Mouse (Mus musculus) adrenal gland, postnatal 14 days (tissue): Measurements from ENCODE around the gene Phlpp1. TPM values are rescaled to one million over a fixed set of nuclear protein-coding genes. Genes with fewer than 3 reads are reported as not detected.
"Not testable (repeated sequence)": the region's sequence is repeated elsewhere in the genome, so short reads cannot be mapped to it uniquely, and the experiment has no call there.

Experiments
- DNase-seq: peaks from one replicate; pipeline ENCODE4 v3.0.0; 2021; ENCODE audit warnings: mixed read lengths
- total RNA-seq: library from RNA; stranded (reverse); gene quantifications from 2 replicates; pipeline ENCODE4 v1.2.3, GENCODE M21; 2021

Phlpp1 gene
- total RNA-seq, 1 experiment from 2014 or later, result 19.3 TPM

- peak; percentile 61 for DNase-seq
These were observed 72.7 kb downstream of the Phlpp1 start for GRCm38 (mm10) chr1:106244245-106244644.

GRCm38 (mm10) chr1:106254047-106254446 is 82.5 kb downstream of the Phlpp1 start:
- DNase-seq, result no peak

- DNase-seq, result no peak
These were observed 85.6 kb downstream of the Phlpp1 start for GRCm38 (mm10) chr1:106257176-106257575.

GRCm38 (mm10) chr1:106268028-106268799 is 96.7 kb downstream of the Phlpp1 start:
- DNase-seq, result peak; percentile 69

- DNase-seq, result no peak
These were observed 97.8 kb downstream of the Phlpp1 start for GRCm38 (mm10) chr1:106269337-106269736.

- no peak for DNase-seq
These were observed 101.4 kb downstream of the Phlpp1 start for GRCm38 (mm10) chr1:106272916-106273315.

GRCm38 (mm10) chr1:106273801-106274200 is 102.2 kb downstream of the Phlpp1 start:
- no peak for DNase-seq

GRCm38 (mm10) chr1:106274561-106275001 is 103.0 kb downstream of the Phlpp1 start:
- DNase-seq, result no peak

- DNase-seq, result no peak
These were observed 103.6 kb downstream of the Phlpp1 start for GRCm38 (mm10) chr1:106275142-106275541.

- peak; percentile 29 for DNase-seq
These were observed 104.2 kb downstream of the Phlpp1 start for GRCm38 (mm10) chr1:106275731-106276130.

GRCm38 (mm10) chr1:106276824-106277223 is 105.3 kb downstream of the Phlpp1 start:
- DNase-seq, result no peak

- peak; percentile 22 for DNase-seq
These were observed 105.7 kb downstream of the Phlpp1 start for GRCm38 (mm10) chr1:106277286-106277685.

- no peak for DNase-seq
These were observed 107.1 kb downstream of the Phlpp1 start for GRCm38 (mm10) chr1:106278552-106279060.

GRCm38 (mm10) chr1:106279404-106280123 is 108.0 kb downstream of the Phlpp1 start:
- DNase-seq, result no peak

GRCm38 (mm10) chr1:106280171-106280913 is 108.8 kb downstream of the Phlpp1 start:
- peak; percentile 54 for DNase-seq

GRCm38 (mm10) chr1:106286815-106287214 is 115.3 kb downstream of the Phlpp1 start:
- no peak for DNase-seq

GRCm38 (mm10) chr1:106289065-106289464 is 117.5 kb downstream of the Phlpp1 start:
- no peak for DNase-seq

GRCm38 (mm10) chr1:106289580-106289979 is 118.0 kb downstream of the Phlpp1 start:
- DNase-seq, result no peak

- no peak for DNase-seq
These were observed 138.0 kb downstream of the Phlpp1 start for GRCm38 (mm10) chr1:106309394-106310039.

- no peak for DNase-seq
These were observed 138.7 kb downstream of the Phlpp1 start for GRCm38 (mm10) chr1:106310285-106310684.

- not testable (repeated sequence) for DNase-seq
These were observed 140.3 kb downstream of the Phlpp1 start for GRCm38 (mm10) chr1:106311830-106312229.

GRCm38 (mm10) chr1:106314476-106314875 is 142.9 kb downstream of the Phlpp1 start:
- no peak for DNase-seq
